Mouse (Mus musculus) limb, embryonic 12.5 days (tissue): ENCODE measurements at regions not wholly inside any gene's neighbourhood (a gene's known extent, or its start where the extent isn't known, plus 50 kb on each side); places are given as distances from the start of the nearest gene placed in this dataset.
A peak's percentile ranks its signal among the peaks of the same experiment; 100 is the strongest.

Experiments used
- ATAC-seq: fragments of 200-750 bp; cut with Nextera tagmentation; 2 replicates; pipeline ENCODE4 v1.8.0; 2017; ENCODE audit warnings: low read depth, moderate TSS enrichment; ENCODE audit not compliant: insufficient number of reproducible peaks, insufficient read depth, low FRiP score, low TSS enrichment
- H3K27ac ChIP-seq: fragments of 300-500 bp; sonication (generic); 2 replicates; pipeline ENCODE4 v1.5.1; 2016; ENCODE audit warnings: mild to moderate bottlenecking, moderate library complexity
- H3K27me3 ChIP-seq: fragments of 300-500 bp; sonication (generic); 2 replicates; pipeline ENCODE4 v1.6.1; 2016; ENCODE audit warnings: mild to moderate bottlenecking, moderate library complexity
- H3K36me3 ChIP-seq: fragments of 300-500 bp; sonication (generic); 2 replicates; pipeline ENCODE4 v1.6.1; 2016; ENCODE audit warnings: mild to moderate bottlenecking, moderate library complexity
- H3K4me1 ChIP-seq: fragments of 300-500 bp; sonication (generic); replicated peaks from 2 replicates; pipeline ENCODE4 v1.6.1; 2016
- H3K4me2 ChIP-seq: fragments of 300-500 bp; sonication (generic); 2 replicates; pipeline ENCODE4 v1.6.1; 2016; ENCODE audit warnings: mild to moderate bottlenecking, moderate library complexity
- H3K4me3 ChIP-seq: fragments of 300-500 bp; sonication (generic); replicated peaks from 2 replicates; pipeline ENCODE4 v1.5.1; 2016; ENCODE audit warnings: mild to moderate bottlenecking
- H3K9ac ChIP-seq: fragments of 300-500 bp; sonication (generic); replicated peaks from 2 replicates; pipeline ENCODE4 v1.6.1; 2016; ENCODE audit warnings: mild to moderate bottlenecking, moderate library complexity
- H3K9me3 ChIP-seq: fragments of 300-500 bp; sonication (generic); 2 replicates; pipeline ENCODE4 v1.6.1; 2016; ENCODE audit warnings: mild to moderate bottlenecking, moderate library complexity
- WGBS: fragments of 180-500 bp; shearing (Covaris S2); methylation state at CpG from one replicate; pipeline ENCODE4 v1.1.7; 2016; 5-methylcytosine and 5-hydroxymethylcytosine counted together

GRCm38 (mm10) chr10:96435109-96435508, 181.7 kb upstream of the Btg1 start:
- Histone ChIP-seq H3K9ac (no peak overlapping the region), H3K27me3 (no peaks in the 10 kb centered on the region), H3K4me1 (no peaks in the 10 kb centered on the region), H3K36me3 (no peaks in the 10 kb centered on the region), H3K4me2 (no peak overlapping the region), H3K27ac (no peak overlapping the region), H3K9me3 (no peaks in the 10 kb centered on the region), H3K4me3 (no peak overlapping the region)
- ATAC-seq: no peak
- WGBS: 86% methylated on average over 6 of the region's 6 CpGs

GRCm38 (mm10) chr10:96438398-96439103, 178.3 kb upstream of the Btg1 start:
- Histone ChIP-seq H3K36me3 (no peaks in the 10 kb centered on the region), H3K27ac (no peak overlapping the region), H3K4me1 (no peaks in the 10 kb centered on the region), H3K4me3 (no peak overlapping the region), H3K9me3 (no peaks in the 10 kb centered on the region), H3K9ac (no peak overlapping the region), H3K4me2 (no peak overlapping the region), H3K27me3 (no peaks in the 10 kb centered on the region)
- WGBS: 85% methylated on average over 11 of the region's 11 CpGs
- ATAC-seq: no peak

DNA sequence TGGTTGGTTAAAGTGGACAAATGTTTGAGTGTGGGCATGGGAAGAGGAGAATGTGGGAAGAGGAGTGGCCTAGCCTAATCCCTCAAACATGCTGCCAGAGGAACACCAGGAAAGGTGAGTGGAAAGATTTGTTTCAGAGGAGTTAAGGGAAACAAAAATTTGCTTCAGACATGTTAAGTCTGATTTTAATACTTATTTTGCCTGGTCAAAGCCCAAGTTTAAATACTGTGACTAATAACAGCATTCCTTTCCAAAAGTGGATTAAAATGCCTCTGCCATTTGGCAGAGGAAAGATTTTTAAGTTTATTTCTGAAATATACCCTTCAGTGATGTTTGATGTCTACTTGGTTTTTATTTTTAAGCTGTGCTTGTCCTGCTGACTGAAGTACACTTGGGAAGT, 174.6 kb upstream of the Btg1 start:
- Histone ChIP-seq H3K9ac (no peak overlapping the region), H3K4me2 (no peak overlapping the region), H3K27me3 (no peaks in the 10 kb centered on the region), H3K9me3 (no peaks in the 10 kb centered on the region), H3K4me3 (no peak overlapping the region), H3K36me3 (no peaks in the 10 kb centered on the region), H3K4me1 (no peaks in the 10 kb centered on the region), H3K27ac (no peak overlapping the region)
- no peak for ATAC-seq

- no peak overlapping the region for H3K4me2 ChIP-seq
- no peak overlapping the region for H3K9ac ChIP-seq
- WGBS: 92% methylated on average over 4 of the region's 4 CpGs
- ATAC-seq: no peak
- H3K27ac ChIP-seq: no peak overlapping the region
- H3K4me3 ChIP-seq: no peak overlapping the region
- no peaks in the 10 kb centered on the region; the same call in 1 of the 2 replicates for H3K36me3 ChIP-seq
- peaks cover 18% of the 10 kb centered on the region; the same call in 1 of the 2 replicates for H3K9me3 ChIP-seq
- no peaks in the 10 kb centered on the region for H3K27me3 ChIP-seq
- no peaks in the 10 kb centered on the region for H3K4me1 ChIP-seq
These were observed 166.5 kb upstream of the Btg1 start for GRCm38 (mm10) chr10:96450266-96450665.

GRCm38 (mm10) chr10:96454857-96455256, 161.9 kb upstream of the Btg1 start:
- Histone ChIP-seq H3K27ac (no peak overlapping the region), H3K27me3 (no peaks in the 10 kb centered on the region), H3K4me3 (no peak overlapping the region), H3K9ac (no peak overlapping the region), H3K4me2 (no peak overlapping the region), H3K9me3 (peaks cover 14% of the 10 kb centered on the region; the same call in 1 of the 2 replicates), H3K36me3 (no peaks in the 10 kb centered on the region; the same call in 1 of the 2 replicates), H3K4me1 (no peaks in the 10 kb centered on the region)
- ATAC-seq: no peak
- 89% methylated on average over 6 of the region's 6 CpGs for WGBS

DNA sequence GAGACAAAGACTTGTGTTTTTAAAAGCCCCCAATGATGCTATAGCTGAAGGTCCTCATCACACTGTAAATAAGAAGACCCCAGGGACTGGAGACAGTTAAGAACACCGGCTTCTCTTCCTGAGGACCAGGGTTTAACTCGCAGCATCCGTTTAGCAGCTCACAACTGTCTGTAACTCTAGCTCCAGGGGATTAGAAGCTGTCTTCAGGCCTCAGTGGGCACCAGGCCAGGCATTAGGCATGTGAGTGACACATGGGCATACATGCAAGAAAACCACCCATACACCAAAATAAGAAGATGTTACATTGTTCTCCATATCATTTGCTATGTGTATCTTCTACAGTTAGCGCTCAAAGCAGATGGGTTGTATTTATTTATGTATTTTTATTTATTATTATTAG, 158.3 kb upstream of the Btg1 start:
- no peak overlapping the region for H3K4me2 ChIP-seq
- no peaks in the 10 kb centered on the region for H3K9me3 ChIP-seq
- no peak overlapping the region for H3K4me3 ChIP-seq
- H3K36me3 ChIP-seq: no peaks in the 10 kb centered on the region
- WGBS: 76% methylated on average over 4 of the region's 4 CpGs
- peaks cover 13% of the 10 kb centered on the region; the same call in 1 of the 2 replicates for H3K4me1 ChIP-seq
- H3K27ac ChIP-seq: no peak overlapping the region
- no peak overlapping the region for H3K9ac ChIP-seq
- ATAC-seq: no peak
- H3K27me3 ChIP-seq: no peaks in the 10 kb centered on the region

DNA sequence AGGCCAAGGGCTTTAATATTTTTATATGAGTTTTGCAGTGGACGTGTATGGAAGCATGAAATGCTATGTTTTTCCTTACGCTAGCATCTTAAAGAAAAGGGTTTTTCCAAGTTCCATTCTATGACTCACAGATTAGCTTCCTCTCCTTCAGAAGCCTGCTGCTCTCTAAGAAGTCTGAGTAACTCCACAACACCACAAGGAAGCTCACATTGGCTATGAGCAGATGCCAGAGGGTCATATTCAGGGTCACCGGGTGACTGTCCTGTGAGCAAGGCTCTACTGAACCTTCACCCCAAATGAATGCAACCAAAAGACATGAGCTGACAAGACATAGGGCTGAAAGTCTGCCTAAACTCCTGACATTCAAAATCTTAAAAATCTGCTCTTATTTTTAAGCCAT, 157.6 kb upstream of the Btg1 start:
- Histone ChIP-seq H3K4me2 (no peak overlapping the region), H3K4me1 (peaks cover 13% of the 10 kb centered on the region; the same call in 1 of the 2 replicates), H3K4me3 (no peak overlapping the region), H3K9me3 (no peaks in the 10 kb centered on the region), H3K27ac (no peak overlapping the region), H3K36me3 (no peaks in the 10 kb centered on the region), H3K9ac (no peak overlapping the region), H3K27me3 (no peaks in the 10 kb centered on the region)
- ATAC-seq: no peak
- 88% methylated on average over 3 of the region's 3 CpGs for WGBS

DNA sequence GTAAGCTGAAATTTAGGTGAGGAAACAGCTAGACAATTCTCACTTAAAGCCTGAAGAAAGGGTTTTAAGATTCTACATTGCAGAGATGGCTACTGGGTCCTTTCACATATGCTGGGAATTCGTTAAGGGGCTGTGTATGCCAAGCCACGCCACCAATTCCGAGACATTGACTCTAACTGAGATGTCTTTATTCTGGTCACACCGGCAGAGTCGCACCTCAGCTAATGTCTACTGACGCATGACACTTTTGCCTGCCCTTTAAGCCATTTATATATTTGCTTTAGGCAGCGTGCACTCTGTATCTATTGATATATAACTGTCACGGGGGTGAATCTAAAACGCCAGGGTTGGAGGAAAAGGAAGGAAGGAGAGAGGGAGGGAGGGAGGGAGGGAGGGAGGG, 156.7 kb upstream of the Btg1 start:
- no peak for ATAC-seq
- 0 out of 2 replicates have a peak overlapping the region, but pooled peaks have one; percentile 36 for H3K4me2 ChIP-seq

DNA sequence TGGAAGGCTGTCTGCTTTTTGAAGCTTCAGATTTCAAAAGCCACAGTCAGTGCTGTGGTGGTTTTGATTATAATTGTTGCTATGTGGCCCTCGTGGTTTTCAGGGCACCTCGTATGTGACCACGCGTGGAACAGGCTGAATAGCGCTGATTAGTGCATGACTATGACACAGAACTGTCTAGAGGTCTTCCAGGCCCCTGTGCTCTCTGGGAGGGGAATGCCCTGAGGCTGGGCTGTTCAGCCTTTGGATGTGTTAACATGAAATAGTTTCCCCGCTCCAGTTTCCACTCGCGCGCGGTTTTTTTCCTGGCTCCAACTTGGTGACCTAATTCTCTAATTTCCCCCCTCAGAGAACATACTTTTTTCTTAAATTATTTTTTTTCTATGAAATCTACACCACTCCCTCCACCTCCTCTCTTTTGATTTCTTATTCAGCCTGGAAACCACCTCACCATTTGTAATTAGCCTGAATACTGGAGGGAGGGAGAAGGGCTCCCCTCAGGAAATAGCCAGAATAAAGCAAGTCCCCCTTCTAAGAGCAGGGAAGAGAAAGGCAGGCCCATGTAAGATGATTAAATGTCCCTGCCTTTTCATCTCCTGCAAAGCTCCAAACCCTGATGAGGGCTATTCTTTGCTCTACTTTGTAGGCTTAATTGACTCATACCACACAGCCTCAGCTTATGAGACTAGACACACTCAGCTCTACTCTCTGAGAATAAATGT, 156.0 kb upstream of the Btg1 start:
- Histone ChIP-seq H3K36me3 (no peaks in the 10 kb centered on the region), H3K9me3 (no peaks in the 10 kb centered on the region), H3K27me3 (no peaks in the 10 kb centered on the region), H3K4me2 (peak overlapping the region; percentile 36), H3K4me3 (no peak overlapping the region), H3K9ac (0 out of 2 replicates have a peak overlapping the region, but pooled peaks have one; percentile 12), H3K27ac (peak overlapping the region; percentile 68), H3K4me1 (peaks cover 13% of the 10 kb centered on the region; the same call in 1 of the 2 replicates)
- no peak; the same call in 1 of the 2 replicates for ATAC-seq
- WGBS: 33% methylated on average over 10 of the region's 10 CpGs

More for the DNA sequence above, 156.7 kb upstream of the Btg1 start:
- H3K9me3 ChIP-seq: no peaks in the 10 kb centered on the region
- H3K27ac ChIP-seq: no peak overlapping the region
- no peaks in the 10 kb centered on the region for H3K36me3 ChIP-seq
- peaks cover 13% of the 10 kb centered on the region; the same call in 1 of the 2 replicates for H3K4me1 ChIP-seq
- no peaks in the 10 kb centered on the region for H3K27me3 ChIP-seq
- H3K9ac ChIP-seq: no peak overlapping the region
- no peak overlapping the region for H3K4me3 ChIP-seq
- WGBS: 48% methylated on average over 9 of the region's 9 CpGs

GRCm38 (mm10) chr10:96465967-96466366, 150.8 kb upstream of the Btg1 start:
- H3K27me3 ChIP-seq: no peaks in the 10 kb centered on the region

DNA sequence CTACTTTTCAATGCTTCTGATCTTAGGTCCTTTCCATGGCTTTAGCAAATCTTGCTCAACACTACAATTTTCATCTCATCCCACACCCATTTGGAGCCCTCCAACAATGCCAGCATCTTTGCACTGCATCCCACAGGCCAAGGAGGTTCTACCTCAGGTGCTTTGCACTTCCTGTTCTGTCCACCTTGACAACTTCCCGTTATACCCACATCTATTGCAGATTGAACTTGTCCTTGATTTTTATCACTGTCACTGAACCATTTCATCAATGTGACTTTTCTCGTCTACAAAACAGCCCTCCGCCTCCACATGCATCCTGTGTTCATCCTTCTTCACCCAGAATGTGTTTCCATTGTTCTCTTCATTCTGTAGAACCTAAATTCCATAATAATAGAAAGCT, 150.0 kb upstream of the Btg1 start:
- Histone ChIP-seq H3K36me3 (no peaks in the 10 kb centered on the region), H3K9ac (no peak overlapping the region), H3K27ac (no peak overlapping the region), H3K4me2 (no peak overlapping the region), H3K9me3 (no peaks in the 10 kb centered on the region), H3K4me3 (no peak overlapping the region), H3K4me1 (peaks cover 5% of the 10 kb centered on the region; the same call in 1 of the 2 replicates), H3K27me3 (no peaks in the 10 kb centered on the region)
- ATAC-seq: no peak
- WGBS: 87% methylated on average over 3 of the region's 3 CpGs

More at GRCm38 (mm10) chr10:96465967-96466366, 150.8 kb upstream of the Btg1 start:
- no peak for ATAC-seq
- Histone ChIP-seq H3K4me3 (no peak overlapping the region), H3K36me3 (no peaks in the 10 kb centered on the region), H3K27ac (no peak overlapping the region), H3K9ac (no peak overlapping the region), H3K4me2 (no peak overlapping the region), H3K4me1 (peaks cover 9% of the 10 kb centered on the region), H3K9me3 (no peaks in the 10 kb centered on the region)
- WGBS: 87% methylated on average over 6 of the region's 6 CpGs
